Mouse (Mus musculus) embryonic facial prominence, embryonic 14.5 days (tissue): ENCODE data around the gene Cwc22. TPM values are rescaled to one million over a fixed set of nuclear protein-coding genes. Genes with fewer than 3 reads are reported as not detected.

Experiments
- ATAC-seq: fragments of 200-750 bp; cut with Nextera tagmentation; 2 replicates; pipeline ENCODE4 v1.8.0; 2017; ENCODE audit warnings: low read depth, moderate number of reproducible peaks, moderate TSS enrichment
- DNase-seq: peaks from one replicate; pipeline ENCODE4 v3.0.0-alpha.2; 2015; ENCODE audit warnings: low spot score
- H3K27ac ChIP-seq: fragments of 300-500 bp; sonication (generic); replicated peaks from 2 replicates; pipeline ENCODE4 v1.5.1; 2014; ENCODE audit warnings: low read depth, mild to moderate bottlenecking, low read length, moderate library complexity
- H3K27me3 ChIP-seq: fragments of 300-500 bp; sonication (generic); replicated peaks from 2 replicates; pipeline ENCODE4 v1.6.1; 2014; ENCODE audit warnings: low read length; ENCODE audit not compliant: control insufficient read depth, insufficient read depth
- H3K36me3 ChIP-seq: fragments of 300-500 bp; sonication (generic); 2 replicates; pipeline ENCODE4 v1.6.1; 2014; ENCODE audit warnings: low read length, mixed read lengths; ENCODE audit not compliant: control insufficient read depth, insufficient read depth
- H3K4me1 ChIP-seq: fragments of 300-500 bp; sonication (generic); 2 replicates; pipeline ENCODE4 v1.6.1; 2014; ENCODE audit warnings: antibody characterized with exemption, low read length; ENCODE audit not compliant: control insufficient read depth, insufficient read depth
- H3K4me2 ChIP-seq: fragments of 300-500 bp; sonication (generic); 2 replicates; pipeline ENCODE4 v1.6.1; 2014; ENCODE audit warnings: low read depth, mild to moderate bottlenecking, low read length, moderate library complexity, mixed read lengths
- H3K4me3 ChIP-seq: fragments of 300-500 bp; sonication (generic); 2 replicates; pipeline ENCODE4 v1.5.1; 2014; ENCODE audit warnings: low read depth, mild to moderate bottlenecking, low read length
- H3K9ac ChIP-seq: fragments of 300-500 bp; sonication (generic); 2 replicates; pipeline ENCODE4 v1.6.1; 2014; ENCODE audit warnings: low read depth, mild to moderate bottlenecking, low read length, moderate library complexity, mixed read lengths
- H3K9me3 ChIP-seq: fragments of 300-500 bp; sonication (generic); 2 replicates; pipeline ENCODE4 v1.6.1; 2016; ENCODE audit warnings: low read length; ENCODE audit not compliant: control insufficient read depth
- WGBS: fragments of 180-500 bp; shearing (Covaris S2); extraction: QIAGEN DNeasy Blood & Tissue Kit; methylation state at CpG from one replicate; pipeline ENCODE4 v1.1.7; 2014; 5-methylcytosine and 5-hydroxymethylcytosine counted together
- polyA plus RNA-seq: library from polyadenylated mRNA; unstranded; fragments of >200 nt; fragmentation: Nextera tagmentation; extraction: Ambion mirVana; gene quantifications from 2 replicates; pipeline ENCODE4 v1.2.1, GENCODE M21; 2014

Cwc22 gene
- polyA plus RNA-seq, 1 experiment from 2014 or later, result 26.6 TPM

DNA sequence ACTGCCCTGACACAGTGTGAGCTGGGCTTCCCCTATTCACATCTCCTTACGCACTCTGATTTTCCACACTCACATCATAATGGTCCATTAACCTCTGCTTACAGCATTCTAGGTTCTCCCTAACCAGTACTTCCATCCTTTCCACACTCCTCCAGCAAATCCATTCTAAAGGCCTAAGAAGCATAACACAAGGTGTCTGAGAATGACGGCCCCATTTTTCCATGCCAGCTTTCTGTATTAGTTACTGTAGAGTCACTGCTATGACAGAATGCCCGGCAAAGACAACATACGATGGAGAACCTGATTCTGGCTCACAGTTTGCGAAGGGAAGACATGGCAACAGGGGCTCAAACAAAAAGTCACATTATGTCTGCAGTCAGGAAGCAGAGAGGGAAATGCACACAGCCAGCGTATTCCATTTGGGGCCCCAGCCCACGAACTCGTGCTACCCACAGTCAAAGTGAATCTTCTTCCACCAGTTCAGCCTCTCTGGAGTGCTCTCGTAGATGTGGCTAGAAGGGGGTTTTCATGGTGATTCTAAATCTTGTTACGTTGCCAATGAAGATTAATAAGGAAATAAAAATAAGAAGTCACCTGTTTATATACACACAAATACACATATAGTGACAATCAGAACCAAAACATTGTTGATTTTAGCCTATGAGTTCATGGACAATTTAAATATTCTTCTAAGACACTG lies 68.9 kb downstream of the Cwc22 start:
- no peak overlapping the region for H3K4me3 ChIP-seq
- WGBS, result 88% methylated on average over 10 of the region's 10 CpGs
- H3K36me3 ChIP-seq, result no peaks in the 10 kb centered on the region
- H3K4me1 ChIP-seq, result no peaks in the 10 kb centered on the region
- H3K4me2 ChIP-seq, result no peak overlapping the region
- H3K9ac ChIP-seq, result no peak overlapping the region
- ATAC-seq (no peak), DNase-seq (no peak)
- no peaks in the 10 kb centered on the region for H3K27me3 ChIP-seq
- no peaks in the 10 kb centered on the region for H3K9me3 ChIP-seq
- no peak overlapping the region for H3K27ac ChIP-seq

DNA sequence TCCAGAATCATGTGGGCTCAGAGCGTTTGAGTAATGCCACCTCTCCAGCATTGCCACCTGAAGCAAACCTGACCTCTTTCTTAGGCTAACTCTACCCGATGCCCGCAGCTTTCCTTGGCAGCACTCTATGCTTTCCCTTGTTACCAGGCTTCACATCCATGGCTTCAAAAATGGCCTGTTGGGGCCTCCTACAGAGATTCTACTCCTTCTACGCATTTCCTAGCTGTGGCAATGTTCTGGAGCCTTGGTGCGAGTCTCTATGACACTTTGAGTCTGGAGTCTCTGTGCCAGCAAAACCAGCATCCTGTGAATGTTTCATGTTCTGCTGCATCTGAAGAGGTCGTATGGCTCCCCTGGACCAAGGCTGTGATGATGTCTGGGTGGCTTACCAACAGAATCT lies 69.8 kb downstream of the Cwc22 start:
- no peaks in the 10 kb centered on the region for H3K36me3 ChIP-seq
- 84% methylated on average over 6 of the region's 6 CpGs for WGBS
- ATAC-seq (no peak), DNase-seq (no peak)
- no peak overlapping the region for H3K27ac ChIP-seq
- H3K4me3 ChIP-seq, result no peak overlapping the region
- H3K9ac ChIP-seq, result no peak overlapping the region
- no peaks in the 10 kb centered on the region for H3K9me3 ChIP-seq
- H3K27me3 ChIP-seq, result no peaks in the 10 kb centered on the region
- no peaks in the 10 kb centered on the region for H3K4me1 ChIP-seq
- no peak overlapping the region for H3K4me2 ChIP-seq

DNA sequence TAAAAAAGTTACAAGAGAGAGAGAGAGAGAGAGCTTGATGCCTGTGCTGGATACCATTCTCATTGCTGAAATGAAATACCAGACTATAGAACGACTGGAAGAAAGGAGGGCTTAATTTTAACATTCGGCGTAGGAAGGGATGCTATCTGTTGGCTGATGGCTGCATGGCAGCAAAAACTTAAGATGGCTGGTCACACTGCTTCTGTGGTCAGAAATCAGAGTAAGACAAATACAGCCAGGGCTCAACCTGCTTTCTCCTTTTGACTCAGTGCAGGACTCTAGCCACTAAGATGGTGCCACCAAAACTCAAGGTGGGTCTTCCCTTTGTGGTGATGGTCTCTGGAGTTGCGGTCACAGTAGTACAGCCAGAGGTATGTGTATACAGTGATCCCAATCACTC lies 70.7 kb downstream of the Cwc22 start:
- Histone ChIP-seq H3K4me3 (no peak overlapping the region), H3K27me3 (no peaks in the 10 kb centered on the region), H3K27ac (no peak overlapping the region), H3K4me2 (no peak overlapping the region), H3K9ac (no peak overlapping the region), H3K9me3 (no peaks in the 10 kb centered on the region), H3K4me1 (no peaks in the 10 kb centered on the region), H3K36me3 (no peaks in the 10 kb centered on the region)
- ATAC-seq (no peak), DNase-seq (no peak)
- 86% methylated on average over 4 of the region's 4 CpGs for WGBS

DNA sequence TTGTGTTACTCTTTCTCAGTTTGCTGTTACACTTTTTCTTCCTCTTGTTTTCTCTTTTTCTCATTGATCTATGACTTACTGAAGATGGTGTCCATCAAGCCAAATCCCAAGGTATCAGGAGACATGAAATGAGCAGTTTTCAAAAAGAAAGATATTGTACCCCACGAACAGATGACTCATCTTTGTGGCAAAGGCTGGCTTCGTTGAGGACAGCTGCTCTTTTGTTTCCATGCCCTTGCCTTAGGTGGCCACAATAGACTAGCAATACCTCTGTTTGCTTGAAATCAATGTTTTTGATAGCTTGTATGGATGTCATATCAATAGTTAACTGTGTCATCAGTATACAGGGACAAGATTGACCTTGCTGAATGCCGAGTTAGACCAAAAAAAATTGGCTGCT lies 71.5 kb downstream of the Cwc22 start:
- H3K27me3 ChIP-seq, result no peaks in the 10 kb centered on the region
- no peaks in the 10 kb centered on the region for H3K4me1 ChIP-seq
- H3K9me3 ChIP-seq, result no peaks in the 10 kb centered on the region
- H3K4me3 ChIP-seq, result no peak overlapping the region
- ATAC-seq (no peak), DNase-seq (no peak)
- no peak overlapping the region for H3K9ac ChIP-seq
- WGBS, result 82% methylated on average over 3 of the region's 3 CpGs
- H3K36me3 ChIP-seq, result no peaks in the 10 kb centered on the region
- H3K4me2 ChIP-seq, result no peak overlapping the region
- H3K27ac ChIP-seq, result no peak overlapping the region

DNA sequence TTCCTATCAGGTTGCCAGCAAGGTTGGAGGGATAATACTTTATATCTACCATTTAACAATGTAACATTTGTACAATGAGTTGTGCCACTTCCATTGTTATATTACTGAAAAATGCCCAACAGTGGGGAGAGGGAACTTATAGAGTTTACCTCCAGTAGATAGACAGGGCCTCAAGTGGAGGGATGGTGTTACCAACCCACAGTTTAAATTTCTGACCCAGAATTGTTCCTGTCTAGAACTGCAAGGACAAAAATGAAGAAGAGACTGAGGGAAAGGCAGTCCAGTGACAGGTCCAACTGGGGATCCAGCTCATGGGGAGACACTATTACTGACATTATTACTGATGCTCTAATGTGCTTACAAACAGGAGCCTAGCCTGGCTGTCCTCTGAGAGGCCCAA lies 72.4 kb downstream of the Cwc22 start:
- no peak for ATAC-seq
- no peak for DNase-seq
- no peaks in the 10 kb centered on the region for H3K9me3 ChIP-seq
- no peak overlapping the region for H3K4me3 ChIP-seq
- no peak overlapping the region for H3K4me2 ChIP-seq
- no peaks in the 10 kb centered on the region for H3K36me3 ChIP-seq
- H3K27me3 ChIP-seq, result no peaks in the 10 kb centered on the region
- no peaks in the 10 kb centered on the region for H3K4me1 ChIP-seq
- H3K9ac ChIP-seq, result no peak overlapping the region
- H3K27ac ChIP-seq, result no peak overlapping the region

DNA sequence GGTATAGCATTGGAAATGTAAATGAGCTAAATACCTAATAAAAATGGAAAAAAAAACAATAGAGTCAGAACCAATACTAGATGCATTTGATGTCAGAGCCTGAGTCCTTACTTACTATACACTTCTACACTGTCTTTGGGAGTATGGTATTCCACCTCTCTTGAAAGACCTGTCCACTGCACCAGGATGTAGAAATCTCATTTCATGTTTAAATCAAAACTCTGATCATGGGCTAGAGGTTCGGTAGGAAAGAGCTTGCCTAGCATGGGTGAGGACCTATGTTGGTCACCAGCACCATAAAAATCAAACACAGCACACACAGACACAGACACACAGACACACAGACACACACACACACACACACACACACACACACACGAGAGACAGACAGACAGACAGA lies 73.5 kb downstream of the Cwc22 start:
- no peak overlapping the region for H3K4me3 ChIP-seq
- no peak overlapping the region for H3K4me2 ChIP-seq
- H3K27me3 ChIP-seq, result no peaks in the 10 kb centered on the region
- no peaks in the 10 kb centered on the region for H3K36me3 ChIP-seq
- H3K9me3 ChIP-seq, result no peaks in the 10 kb centered on the region
- no peaks in the 10 kb centered on the region for H3K4me1 ChIP-seq
- H3K9ac ChIP-seq, result no peak overlapping the region
- H3K27ac ChIP-seq, result no peak overlapping the region
- DNase-seq, result no peak
- 78% methylated on average over 2 of the region's 2 CpGs for WGBS
- ATAC-seq, result no peak

DNA sequence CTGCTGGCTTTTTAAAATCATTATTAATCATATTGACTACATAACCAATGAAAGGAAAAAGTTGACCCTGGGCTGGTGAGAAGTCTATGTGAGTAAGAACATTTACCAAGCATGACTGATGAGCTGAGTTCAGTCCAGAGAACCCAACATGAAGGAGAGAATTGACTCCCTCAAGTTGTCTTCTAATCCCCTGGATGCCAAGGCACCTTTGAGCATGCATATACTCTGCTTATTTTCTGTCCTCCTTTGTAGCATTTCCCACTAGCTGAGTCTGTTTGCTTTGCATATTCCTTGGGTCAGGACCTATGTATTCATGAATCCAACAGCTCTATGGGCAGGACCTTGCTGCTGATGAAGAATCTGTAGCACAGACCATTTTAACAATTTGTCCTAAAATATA lies 75.0 kb downstream of the Cwc22 start:
- ATAC-seq (no peak), DNase-seq (no peak)
- Histone ChIP-seq H3K9ac (no peak overlapping the region), H3K4me3 (no peak overlapping the region), H3K27ac (no peak overlapping the region), H3K9me3 (no peaks in the 10 kb centered on the region), H3K4me1 (no peaks in the 10 kb centered on the region), H3K36me3 (no peaks in the 10 kb centered on the region), H3K4me2 (no peak overlapping the region), H3K27me3 (no peaks in the 10 kb centered on the region)

DNA sequence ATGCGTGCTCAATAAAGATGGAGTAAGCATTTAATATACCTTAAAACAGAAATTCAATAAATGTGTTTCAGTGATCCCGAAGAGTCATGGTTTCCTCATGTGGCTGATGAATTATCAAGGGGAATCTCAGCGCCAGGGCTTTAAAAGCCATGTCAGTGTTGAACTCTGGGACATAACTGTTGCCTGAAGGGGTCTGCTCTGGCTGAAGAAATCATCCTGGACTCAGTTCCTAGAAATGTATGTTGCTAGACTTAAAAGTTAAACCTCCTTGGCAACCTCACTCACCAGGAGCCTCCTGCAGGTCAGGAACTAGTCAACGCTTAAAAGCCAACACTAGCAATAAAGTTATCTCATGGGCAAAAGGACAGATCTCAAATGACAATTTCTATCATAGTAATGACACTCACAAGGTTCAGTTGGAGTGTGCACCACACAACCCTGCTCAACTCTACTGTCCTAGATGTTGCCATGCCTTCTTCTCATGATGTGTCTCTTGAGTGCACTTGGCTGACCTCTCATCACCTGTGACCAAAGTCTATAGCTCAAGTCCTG lies 76.4 kb downstream of the Cwc22 start:
- no peak overlapping the region for H3K4me3 ChIP-seq
- H3K27ac ChIP-seq, result no peak overlapping the region
- H3K4me2 ChIP-seq, result no peak overlapping the region
- DNase-seq (no peak), ATAC-seq (no peak)
- no peaks in the 10 kb centered on the region for H3K9me3 ChIP-seq
- H3K36me3 ChIP-seq, result no peaks in the 10 kb centered on the region
- no peak overlapping the region for H3K9ac ChIP-seq
- H3K4me1 ChIP-seq, result no peaks in the 10 kb centered on the region
- 89% methylated on average over 4 of the region's 4 CpGs for WGBS
- H3K27me3 ChIP-seq, result no peaks in the 10 kb centered on the region

DNA sequence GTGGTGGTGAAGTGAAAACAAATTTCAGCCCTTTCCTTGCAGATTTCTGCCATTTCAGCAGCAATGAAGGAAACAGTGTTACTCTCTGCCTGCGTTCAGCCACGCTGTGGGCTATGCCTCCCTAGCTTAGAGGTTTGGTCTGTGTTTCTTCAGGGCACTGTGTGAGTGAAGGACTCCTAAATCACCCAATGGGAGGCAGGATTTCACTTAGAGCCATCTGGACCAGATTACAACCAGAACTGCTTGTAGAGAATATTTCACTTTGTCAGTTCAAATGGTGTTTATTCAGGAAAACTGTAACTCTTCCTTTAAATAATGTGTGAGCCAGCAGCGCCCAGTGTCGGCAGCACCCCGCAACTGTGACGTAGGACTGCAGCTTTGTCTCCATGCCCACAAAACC lies 82.2 kb downstream of the Cwc22 start:
- no peaks in the 10 kb centered on the region for H3K36me3 ChIP-seq
- 36% methylated on average over 6 of the region's 6 CpGs for WGBS
- peaks cover 11% of the 10 kb centered on the region; the same call in 1 of the 2 replicates for H3K4me1 ChIP-seq
- H3K4me2 ChIP-seq, result peak overlapping the region; percentile 51
- H3K9ac ChIP-seq, result peak overlapping the region; percentile 30
- peak overlapping the region; percentile 87 for H3K27ac ChIP-seq
- H3K27me3 ChIP-seq, result no peaks in the 10 kb centered on the region
- peak; percentile 74 for DNase-seq
- peak overlapping the region; percentile 28 for H3K4me3 ChIP-seq
- ATAC-seq, result peak; percentile 83
- no peaks in the 10 kb centered on the region for H3K9me3 ChIP-seq
